ENCODE assay signal across 10 mouse cellular contexts in the genomic region with DNA sequence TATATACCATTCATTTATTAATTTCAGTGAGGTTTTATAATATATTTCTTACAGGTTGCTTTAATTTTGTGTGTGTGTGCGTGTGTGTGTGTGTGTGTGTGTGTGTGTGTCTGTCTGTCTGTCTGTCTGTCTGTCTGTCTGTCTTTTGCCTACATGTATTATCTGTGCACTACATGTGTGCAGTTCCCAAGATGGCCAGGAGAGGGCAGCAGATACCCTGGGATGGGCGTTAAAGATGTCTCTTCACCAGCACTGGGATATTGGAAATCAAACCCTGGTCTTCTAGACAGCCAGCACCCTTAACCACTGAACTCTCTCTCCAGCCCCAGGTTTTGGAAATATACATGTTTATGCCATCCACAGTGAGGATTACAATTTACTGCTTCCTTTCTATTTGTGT. TPM values are rescaled to one million over a fixed set of nuclear protein-coding genes. Genes with fewer than 3 reads are reported as not detected.
DNase-seq lines count a peak whose midpoint lies in the region; ATAC-seq and TF ChIP-seq lines count a peak whose summit lies in the region.
"Had no signal": no experiment of that assay in that cellular context is flagged by ENCODE, and none has a peak within 500 bp of the region (broad histone marks: within the 10 kb centered on the region; RNA-seq: fewer than 3 reads in every experiment).

No protein-coding gene starts in this region.

- H3K36me3 ChIP-seq in heart, embryonic 11.5 days (ENCODE audit: control insufficient read depth, insufficient read depth, low read length), result no peaks in the 10 kb centered on the region
- no peaks in the 10 kb centered on the region for H3K36me3 ChIP-seq in limb, embryonic 10.5 days
- H3K36me3 ChIP-seq: embryonic facial prominence, embryonic 13.5 days had no signal

- no peaks in the 10 kb centered on the region for H3K4me1 ChIP-seq in heart, embryonic 11.5 days (ENCODE audit: control insufficient read depth, insufficient read depth, low read length)
- H3K4me1 ChIP-seq in limb, embryonic 10.5 days, result no peaks in the 10 kb centered on the region
- H3K4me1 ChIP-seq: embryonic facial prominence, embryonic 13.5 days had no signal

- H3K4me3 ChIP-seq in heart, embryonic 11.5 days (ENCODE audit: low read depth, low read length), result no peak overlapping the region
- no peak overlapping the region for H3K4me3 ChIP-seq in limb, embryonic 10.5 days
- H3K4me3 ChIP-seq: embryonic facial prominence, embryonic 13.5 days had no signal

- H3K4me2 ChIP-seq in heart, embryonic 11.5 days, result no peak overlapping the region
- H3K4me2 ChIP-seq: embryonic facial prominence, embryonic 13.5 days had no signal

- TF ChIP-seq POLR2A in brain, embryonic 14.5 days (IDR thresholded peaks at IDR 0.05; ENCODE audit: borderline replicate concordance, extremely low read depth, insufficient read depth, insufficient read length, poor library complexity, severe bottlenecking), result no peak

- no peaks in the 10 kb centered on the region for H3K27me3 ChIP-seq in heart, embryonic 11.5 days (ENCODE audit: control insufficient read depth, insufficient read depth, low read length)
- no peaks in the 10 kb centered on the region for H3K27me3 ChIP-seq in limb, embryonic 10.5 days (ENCODE audit: low read depth, poor library complexity, severe bottlenecking)
- H3K27me3 ChIP-seq: embryonic facial prominence, embryonic 13.5 days had no signal

- 31% methylated on average over 2 of the region's 2 CpGs for WGBS in heart, embryonic 11.5 days (ENCODE audit: insufficient replicate concordance)
- WGBS in limb, embryonic 10.5 days, result 46% methylated on average over 2 of the region's 2 CpGs

- peak; percentile 37 to 72 for DNase-seq in heart, postnatal 10 days
- DNase-seq in spleen, adult 12 weeks (ENCODE audit: low spot score), result peak; percentile 4
- no peak for DNase-seq in spleen, postnatal 14 days (ENCODE audit: low spot score in 2 of 2)
- peak; percentile 40 for DNase-seq in brain, embryonic 14.5 days (ENCODE audit: low read depth)
- DNase-seq in limb, embryonic 10.5 days (ENCODE audit: low spot score), result peak; percentile 77
- DNase-seq in spleen, postnatal 4 days (ENCODE audit: low spot score in 2 of 2), result peak; percentile 20 to 71
- DNase-seq in right cerebral cortex, postnatal 36 days (ENCODE audit: low spot score in 2 of 2), result no peak

- peak; percentile 73 for TF ChIP-seq CTCF in brain, embryonic 14.5 days (IDR thresholded peaks at IDR 0.05; ENCODE audit: borderline replicate concordance, extremely low read depth, insufficient read depth, insufficient read length)

- H3K9ac ChIP-seq in heart, embryonic 11.5 days (ENCODE audit: low read depth, low read length), result no peak overlapping the region
- H3K9ac ChIP-seq: embryonic facial prominence, embryonic 13.5 days had no signal

- 0 out of 2 replicates have a peak, but pooled peaks cover 2% of the 10 kb centered on the region for H3K9me3 ChIP-seq in heart, embryonic 11.5 days (replicated peaks; ENCODE audit: control insufficient read depth, low read length)
- no peaks in the 10 kb centered on the region; the same call in 1 of the 2 replicates for H3K9me3 ChIP-seq in limb, embryonic 10.5 days (replicated peaks)
- H3K9me3 ChIP-seq: embryonic facial prominence, embryonic 13.5 days had no signal

- H3K27ac ChIP-seq in heart, embryonic 11.5 days (ENCODE audit: low read depth, low read length), result no peak overlapping the region
- H3K27ac ChIP-seq in limb, embryonic 10.5 days, result no peak overlapping the region
- H3K27ac ChIP-seq: embryonic facial prominence, embryonic 13.5 days had no signal

- intact Hi-C loops in heart, postnatal 10 days (cut with DNase I), result loop anchor here (1.0 to 2.0 kb wide), 2 partner anchors 80 to 147 kb away; no protein-coding TSS in a partner anchor

- no peak for ATAC-seq in heart, embryonic 11.5 days (replicated peaks; ENCODE audit: insufficient number of reproducible peaks, low FRiP score, low TSS enrichment)

RNA-seq across cellular contexts. Expression of gene Arfgef3, which starts 16.5 kb away (rescaled TPM):
- 1 to 10 TPM; 1.4 to 1.6 TPM for total RNA-seq in heart, postnatal 10 days (2021)
- 0.32 and 0.56 TPM in 2 replicates for polyA plus RNA-seq in heart, embryonic 11.5 days (2014; fragmentation: Nextera tagmentation; extraction: Ambion mirVana)
- 4.4 and 7.4 TPM in 2 replicates for polyA plus RNA-seq in brain, embryonic 14.5 days (2012; rRNA removed)
- polyA plus RNA-seq in limb, embryonic 10.5 days (2016; fragmentation: Nextera tagmentation; extraction: Ambion mirVana), result 0.08 and 0.11 TPM in 2 replicates

RNA-seq across cellular contexts. Expression of gene Gm4922, which starts 26.4 kb away (rescaled TPM):
- not detected for total RNA-seq in heart, postnatal 10 days (2021)
- 0.19 TPM in 1 of 2 replicates, not detected in the other for polyA plus RNA-seq in heart, embryonic 11.5 days (2014; fragmentation: Nextera tagmentation; extraction: Ambion mirVana)
- polyA plus RNA-seq in brain, embryonic 14.5 days (2012; rRNA removed), result not detected in 2 replicates
- not detected in 2 replicates for polyA plus RNA-seq in limb, embryonic 10.5 days (2016; fragmentation: Nextera tagmentation; extraction: Ambion mirVana)
- polyA plus RNA-seq: embryonic facial prominence, embryonic 13.5 days; limb, embryonic 14.5 days had no signal

Comparison
In these comparisons a context has a peak if more than half of its experiments do, and no peak if none do; other contexts are left out.
1. DNase-seq: peak in heart, postnatal 10 days (2 of 2), spleen, adult 12 weeks (single experiment), brain, embryonic 14.5 days (single experiment), limb, embryonic 10.5 days (single experiment) and spleen, postnatal 4 days (2 of 2); none in spleen, postnatal 14 days (0 of 2) and right cerebral cortex, postnatal 36 days (0 of 2).